Comparison of ENCODE assay signal across 8 mouse cellular contexts in genomic region chr4:137682961-137683453, GRCm38 (mm10). TPM values are rescaled to one million over a fixed set of nuclear protein-coding genes. Genes with fewer than 3 reads are reported as not detected.
DNase-seq lines count a peak whose midpoint lies in the region; ATAC-seq and TF ChIP-seq lines count a peak whose summit lies in the region.

No protein-coding gene starts in this region.

- H3K9ac ChIP-seq in kidney, embryonic 14.5 days (ENCODE audit: low read depth, low read length): no peak overlapping the region
- no peak overlapping the region for H3K9ac ChIP-seq in MEL (ENCODE audit: control insufficient read depth, low read depth, low read length, poor library complexity, severe bottlenecking)
- no peak overlapping the region for H3K9ac ChIP-seq in neural tube, embryonic 11.5 days (ENCODE audit: low read length)

- peak; percentile 61 for TF ChIP-seq RAD21 in MEL (IDR thresholded peaks at IDR 0.05; ENCODE audit: low read depth, low read length)

- no peak for ATAC-seq in kidney, embryonic 14.5 days (ENCODE audit: low FRiP score, low TSS enrichment)
- ATAC-seq in neural tube, embryonic 11.5 days (ENCODE audit: insufficient read depth, low FRiP score, low TSS enrichment): no peak

- H3K79me2 ChIP-seq in MEL (ENCODE audit: control insufficient read depth, insufficient read depth, low read length, poor library complexity): no peaks in the 10 kb centered on the region

- no peak overlapping the region for H3K4me2 ChIP-seq in kidney, embryonic 14.5 days (replicated peaks; ENCODE audit: low read depth, low read length)
- no peak overlapping the region for H3K4me2 ChIP-seq in neural tube, embryonic 11.5 days (ENCODE audit: low read depth)

- H3K4me1 ChIP-seq in kidney, embryonic 14.5 days (ENCODE audit: control insufficient read depth, insufficient read depth, low read length): peaks cover 8% of the 10 kb centered on the region; the same call in 1 of the 2 replicates
- no peaks in the 10 kb centered on the region for H3K4me1 ChIP-seq in MEL (ENCODE audit: control insufficient read depth in 1 of 2, insufficient read depth in 2 of 2, low read length in 2 of 2)
- H3K4me1 ChIP-seq in neural tube, embryonic 11.5 days (ENCODE audit: control insufficient read depth, insufficient read depth, low read length): peaks cover 6% of the 10 kb centered on the region; the same call in 1 of the 2 replicates

- no peaks in the 10 kb centered on the region for H3K36me3 ChIP-seq in kidney, embryonic 14.5 days (ENCODE audit: control insufficient read depth, insufficient read depth, low read length)
- no peaks in the 10 kb centered on the region for H3K36me3 ChIP-seq in MEL (ENCODE audit: control insufficient read depth in 1 of 2, insufficient read depth in 2 of 2, low read length in 2 of 2)
- H3K36me3 ChIP-seq in neural tube, embryonic 11.5 days (ENCODE audit: control insufficient read depth, insufficient read depth, low read length): no peaks in the 10 kb centered on the region

- no peak for TF ChIP-seq EP300 in MEL (IDR thresholded peaks at IDR 0.05; ENCODE audit: low read depth in 1 of 2, low read length in 2 of 2)

- WGBS in kidney, embryonic 14.5 days: 43% methylated on average over 7 of the region's 7 CpGs
- 40% methylated on average over 6 of the region's 7 CpGs for WGBS in neural tube, embryonic 11.5 days

- peak; percentile 92 for DNase-seq in kidney, adult 11 months
- peak; percentile 40 for DNase-seq in MEL (ENCODE audit: low read depth, low spot score)
- DNase-seq in cerebellum, postnatal 10 days: peak; percentile 76 to 80
- DNase-seq in kidney, adult 9 months: peak; percentile 79
- DNase-seq in neural tube, embryonic 11.5 days (ENCODE audit: low spot score): peak; percentile 53
- no peak for DNase-seq in layer of hippocampus, adult 9-10 months (ENCODE audit: low spot score)
- DNase-seq in urinary bladder, adult 2 months (ENCODE audit: low spot score): no peak

- peak; percentile 78 to 93 (median 89) for TF ChIP-seq CTCF in MEL (IDR thresholded peaks at IDR 0.05 in 2 of 3, conservative IDR thresholded peaks at IDR 0.05 in 1 of 3; ENCODE audit: control insufficient read depth in 1 of 3, insufficient read depth in 1 of 3, low read depth in 2 of 3, low read length in 3 of 3, poor library complexity in 1 of 3, severe bottlenecking in 1 of 3)

- no peak overlapping the region for H3K27ac ChIP-seq in kidney, embryonic 14.5 days (ENCODE audit: low read depth, low read length)
- no peak overlapping the region for H3K27ac ChIP-seq in MEL (ENCODE audit: control insufficient read depth, low read depth, low read length)
- no peak overlapping the region for H3K27ac ChIP-seq in neural tube, embryonic 11.5 days (ENCODE audit: low read depth, low read length)

- H3K9me3 ChIP-seq in kidney, embryonic 14.5 days (ENCODE audit: control insufficient read depth, low read length): no peaks in the 10 kb centered on the region
- no peaks in the 10 kb centered on the region for H3K9me3 ChIP-seq in MEL (replicated peaks; ENCODE audit: insufficient read depth, low read length)
- no peaks in the 10 kb centered on the region for H3K9me3 ChIP-seq in neural tube, embryonic 11.5 days (ENCODE audit: control insufficient read depth, low read length)

- H3K4me3 ChIP-seq in kidney, embryonic 14.5 days (ENCODE audit: low read length): no peak overlapping the region
- H3K4me3 ChIP-seq in MEL (ENCODE audit: control insufficient read depth in 1 of 2, insufficient read depth in 1 of 2, low read depth in 2 of 2, low read length in 2 of 2): no peak overlapping the region
- no peak overlapping the region for H3K4me3 ChIP-seq in neural tube, embryonic 11.5 days (ENCODE audit: low read depth, low read length)

- H3K27me3 ChIP-seq in kidney, embryonic 14.5 days (ENCODE audit: control insufficient read depth, insufficient read depth, low read length): peaks cover 35% of the 10 kb centered on the region
- H3K27me3 ChIP-seq in MEL (ENCODE audit: control insufficient read depth in 1 of 2, insufficient read depth in 2 of 2, low read length in 2 of 2): peaks cover 0 to 2% of the 10 kb centered on the region in 2 experiments; a peak in 2 of 4 replicates
- peaks cover 21% of the 10 kb centered on the region for H3K27me3 ChIP-seq in neural tube, embryonic 11.5 days (ENCODE audit: control insufficient read depth, insufficient read depth, low read length)

- TF ChIP-seq POLR2A in MEL (IDR thresholded peaks at IDR 0.05; ENCODE audit: control insufficient read depth in 1 of 2, insufficient read depth in 1 of 2, low read depth in 1 of 2, low read length in 2 of 2, poor library complexity in 1 of 2): no peak

TF ChIP-seq in MEL, 35 proteins besides CTCF, POLR2A, EP300 and RAD21:
- TF ChIP-seq UBTF (IDR thresholded peaks at IDR 0.05; ENCODE audit: borderline replicate concordance, insufficient read depth, low read depth, low read length) (no peak), SMC3 (IDR thresholded peaks at IDR 0.05; ENCODE audit: low read depth, low read length) (peak; percentile 91), MEF2A (IDR thresholded peaks at IDR 0.05; ENCODE audit: extremely low read depth, insufficient replicate concordance, low read depth, low read length, poor library complexity, severe bottlenecking) (no peak), ZC3H11A (IDR thresholded peaks at IDR 0.05; ENCODE audit: low read depth, low read length) (peak; percentile 64; the same call in 1 of the 2 replicates)
TF ChIP-seq in MEL: peak in this region for 2.

RNA-seq across cellular contexts. Expression of gene Rap1gap, which starts 18.5 kb away (rescaled TPM):
- 6.6 and 10.3 TPM in 2 replicates for polyA plus RNA-seq in kidney, embryonic 14.5 days (2014; fragmentation: Nextera tagmentation; extraction: Ambion mirVana)
- total RNA-seq in MEL (2012; rRNA removed): 7.6 and 7.7 TPM in 2 replicates
- 10 to 100 TPM in 1 of 2 experiments, not detected in 1; 42.6 TPM for polyA plus RNA-seq in MEL (2012; ENCODE audit: insufficient read depth in 1 of 2, insufficient read length in 2 of 2, low read depth in 1 of 2, low replicate concordance in 2 of 2, missing spikeins in 1 of 2)
- polyA plus RNA-seq in neural tube, embryonic 11.5 days (2014; fragmentation: Nextera tagmentation; extraction: Ambion mirVana): 7.5 and 10.0 TPM in 2 replicates
- polyA plus RNA-seq in urinary bladder, adult 2 months (2012; rRNA removed): 51.1 and 66.6 TPM in 2 replicates

Comparison
In these comparisons a context has a peak if more than half of its experiments do, and no peak if none do; other contexts are left out.
1. DNase-seq: peak in kidney, adult 11 months (single experiment), MEL (single experiment), cerebellum, postnatal 10 days (2 of 2), kidney, adult 9 months (single experiment) and neural tube, embryonic 11.5 days (single experiment); none in layer of hippocampus, adult 9-10 months (single experiment) and urinary bladder, adult 2 months (single experiment).